Mouse (Mus musculus): ENCODE results near the gene Nhlh1.

DNA sequence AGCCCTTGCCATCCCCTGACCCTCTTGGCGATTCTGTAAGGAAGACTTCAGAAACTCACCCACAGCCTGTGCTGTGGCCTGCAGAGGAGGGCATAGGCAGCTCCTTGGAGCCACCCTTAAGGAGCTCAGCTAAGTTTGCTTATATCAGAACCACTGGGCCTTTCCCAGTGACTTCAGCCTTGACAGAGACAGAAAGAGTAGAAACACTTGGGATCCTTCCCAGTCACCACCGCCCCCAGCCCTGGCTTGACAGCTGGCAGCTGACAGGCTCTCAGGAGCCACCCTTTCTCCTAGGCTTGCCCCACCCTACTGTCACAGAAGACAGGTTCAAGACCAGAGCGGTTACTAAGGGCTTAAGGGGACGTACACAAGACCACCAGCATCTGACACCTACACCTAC is 1.1 kb downstream of the Nhlh1 start:
- TF ChIP-seq CTCF (IDR thresholded peaks at IDR 0.05; ENCODE audit: borderline replicate concordance, insufficient read depth, low read depth, low read length) (no peak), POLR2A (IDR thresholded peaks at IDR 0.05; ENCODE audit: borderline replicate concordance, insufficient read depth, low read length) (no peak)
